Mouse (Mus musculus): ENCODE measurements around the gene Prrt1. TPM values are rescaled to one million over a fixed set of nuclear protein-coding genes. Genes with fewer than 3 reads are reported as not detected.
A peak's percentile ranks its signal among the peaks of the same experiment; 100 is the strongest.

Gene Prrt1
- 1.8 and 2.4 TPM in 2 replicates for polyA plus RNA-seq (2014; fragmentation: Nextera tagmentation; extraction: Ambion mirVana)

- H3K4me3 ChIP-seq (ENCODE audit: low read depth, low read length) = peak within 1 kb of the TSS; percentile 23
- peaks cover 26% of the 10 kb centered on the region for H3K27me3 ChIP-seq (ENCODE audit: control insufficient read depth, insufficient read depth, low read length)
- H3K9me3 ChIP-seq (ENCODE audit: control insufficient read depth, low read length) = no peaks in the 10 kb centered on the region
- H3K4me1 ChIP-seq (ENCODE audit: control insufficient read depth, insufficient read depth, low read length) = peaks cover 47% of the 10 kb centered on the region
- no peak within 1 kb of the TSS for H3K27ac ChIP-seq (ENCODE audit: low read depth, low read length)
- peak within 1 kb of the TSS; percentile 38; the same call in 1 of the 2 replicates for H3K9ac ChIP-seq (ENCODE audit: low read length)
- ATAC-seq (ENCODE audit: low FRiP score) (peak; percentile 39), DNase-seq (ENCODE audit: low spot score, missing footprints) (peak; percentile 89)
- no peaks in the 10 kb centered on the region for H3K36me3 ChIP-seq (ENCODE audit: control insufficient read depth, insufficient read depth, low read length)
- peak within 1 kb of the TSS; percentile 73 for H3K4me2 ChIP-seq
- WGBS = under 1% methylated on average over 16 of the region's 16 CpGs
Measured at GRCm38 (mm10) chr17:34629221-34629751, at the start of gene Prrt1. TSS of gene Prrt1 (plus strand) at chr17:34629533.

GRCm38 (mm10) chr17:34582528-34582927 is 46.8 kb upstream of the Prrt1 start:
- H3K4me1 ChIP-seq (ENCODE audit: control insufficient read depth, insufficient read depth, low read length) = peaks cover 10% of the 10 kb centered on the region
- no peaks in the 10 kb centered on the region; the same call in 1 of the 2 replicates for H3K36me3 ChIP-seq (ENCODE audit: control insufficient read depth, insufficient read depth, low read length)
- DNase-seq (ENCODE audit: low spot score, missing footprints) = no peak
- 85% methylated on average over 12 of the region's 12 CpGs for WGBS
- no peak for ATAC-seq (ENCODE audit: low FRiP score)
- H3K9ac ChIP-seq (ENCODE audit: low read length) = 0 out of 2 replicates have a peak overlapping the region, but pooled peaks have one; percentile 33
- H3K27ac ChIP-seq (ENCODE audit: low read depth, low read length) = no peak overlapping the region
- H3K9me3 ChIP-seq (ENCODE audit: control insufficient read depth, low read length) = no peaks in the 10 kb centered on the region
- no peaks in the 10 kb centered on the region for H3K27me3 ChIP-seq (ENCODE audit: control insufficient read depth, insufficient read depth, low read length)
- H3K4me2 ChIP-seq = no peak overlapping the region
- no peak overlapping the region for H3K4me3 ChIP-seq (ENCODE audit: low read depth, low read length)

- H3K4me1 ChIP-seq (ENCODE audit: control insufficient read depth, insufficient read depth, low read length) = peaks cover 13% of the 10 kb centered on the region
- H3K36me3 ChIP-seq (ENCODE audit: control insufficient read depth, insufficient read depth, low read length) = no peaks in the 10 kb centered on the region; the same call in 1 of the 2 replicates
- no peak for DNase-seq (ENCODE audit: low spot score, missing footprints)
- no peak overlapping the region for H3K4me3 ChIP-seq (ENCODE audit: low read depth, low read length)
- no peak overlapping the region for H3K9ac ChIP-seq (ENCODE audit: low read length)
- no peak overlapping the region for H3K4me2 ChIP-seq
- ATAC-seq (ENCODE audit: low FRiP score) = no peak
- no peak overlapping the region for H3K27ac ChIP-seq (ENCODE audit: low read depth, low read length)
- H3K9me3 ChIP-seq (ENCODE audit: control insufficient read depth, low read length) = no peaks in the 10 kb centered on the region
- WGBS = 56% methylated on average over 7 of the region's 7 CpGs
- H3K27me3 ChIP-seq (ENCODE audit: control insufficient read depth, insufficient read depth, low read length) = no peaks in the 10 kb centered on the region
Measured at GRCm38 (mm10) chr17:34583397-34583796, 45.9 kb upstream of the Prrt1 start.

- Histone ChIP-seq H3K4me2 (no peak overlapping the region), H3K27ac (ENCODE audit: low read depth, low read length) (no peak overlapping the region), H3K4me3 (ENCODE audit: low read depth, low read length) (no peak overlapping the region), H3K36me3 (ENCODE audit: control insufficient read depth, insufficient read depth, low read length) (no peaks in the 10 kb centered on the region; the same call in 1 of the 2 replicates), H3K27me3 (ENCODE audit: control insufficient read depth, insufficient read depth, low read length) (no peaks in the 10 kb centered on the region), H3K9ac (ENCODE audit: low read length) (no peak overlapping the region), H3K9me3 (ENCODE audit: control insufficient read depth, low read length) (no peaks in the 10 kb centered on the region), H3K4me1 (ENCODE audit: control insufficient read depth, insufficient read depth, low read length) (peaks cover 17% of the 10 kb centered on the region)
- no peak for DNase-seq (ENCODE audit: low spot score, missing footprints)
- 78% methylated on average over 8 of the region's 8 CpGs for WGBS
- no peak for ATAC-seq (ENCODE audit: low FRiP score)
Measured at GRCm38 (mm10) chr17:34583819-34584218, 45.5 kb upstream of the Prrt1 start.

- no peaks in the 10 kb centered on the region; the same call in 1 of the 2 replicates for H3K36me3 ChIP-seq (ENCODE audit: control insufficient read depth, insufficient read depth, low read length)
- no peaks in the 10 kb centered on the region for H3K27me3 ChIP-seq (ENCODE audit: control insufficient read depth, insufficient read depth, low read length)
- ATAC-seq (ENCODE audit: low FRiP score) = no peak
- H3K9ac ChIP-seq (ENCODE audit: low read length) = no peak overlapping the region
- no peak overlapping the region for H3K27ac ChIP-seq (ENCODE audit: low read depth, low read length)
- DNase-seq (ENCODE audit: low spot score, missing footprints) = no peak
- H3K4me2 ChIP-seq = no peak overlapping the region
- H3K4me3 ChIP-seq (ENCODE audit: low read depth, low read length) = no peak overlapping the region
- 89% methylated on average over 8 of the region's 8 CpGs for WGBS
- no peaks in the 10 kb centered on the region for H3K9me3 ChIP-seq (ENCODE audit: control insufficient read depth, low read length)
- peaks cover 30% of the 10 kb centered on the region for H3K4me1 ChIP-seq (ENCODE audit: control insufficient read depth, insufficient read depth, low read length)
Measured at GRCm38 (mm10) chr17:34585121-34585520, 44.2 kb upstream of the Prrt1 start.

GRCm38 (mm10) chr17:34585877-34586771 is 43.2 kb upstream of the Prrt1 start:
- Histone ChIP-seq H3K36me3 (ENCODE audit: control insufficient read depth, insufficient read depth, low read length) (no peaks in the 10 kb centered on the region; the same call in 1 of the 2 replicates), H3K27me3 (ENCODE audit: control insufficient read depth, insufficient read depth, low read length) (no peaks in the 10 kb centered on the region), H3K4me2 (peak overlapping the region; percentile 90), H3K9ac (ENCODE audit: low read length) (peak overlapping the region; percentile 79), H3K4me3 (ENCODE audit: low read depth, low read length) (peak overlapping the region; percentile 45), H3K27ac (ENCODE audit: low read depth, low read length) (peak overlapping the region; percentile 99), H3K4me1 (ENCODE audit: control insufficient read depth, insufficient read depth, low read length) (peaks cover 39% of the 10 kb centered on the region), H3K9me3 (ENCODE audit: control insufficient read depth, low read length) (no peaks in the 10 kb centered on the region)
- DNase-seq (ENCODE audit: low spot score, missing footprints) = peak; percentile 96
- 16% methylated on average over 32 of the region's 32 CpGs for WGBS
- ATAC-seq (ENCODE audit: low FRiP score) = peak; percentile 34

GRCm38 (mm10) chr17:34586796-34587422 is 42.4 kb upstream of the Prrt1 start:
- Histone ChIP-seq H3K4me1 (ENCODE audit: control insufficient read depth, insufficient read depth, low read length) (peaks cover 45% of the 10 kb centered on the region), H3K27ac (ENCODE audit: low read depth, low read length) (peak overlapping the region; percentile 99), H3K9me3 (ENCODE audit: control insufficient read depth, low read length) (no peaks in the 10 kb centered on the region), H3K4me3 (ENCODE audit: low read depth, low read length) (peak overlapping the region; percentile 45), H3K9ac (ENCODE audit: low read length) (peak overlapping the region; percentile 79), H3K36me3 (ENCODE audit: control insufficient read depth, insufficient read depth, low read length) (no peaks in the 10 kb centered on the region; the same call in 1 of the 2 replicates), H3K4me2 (peak overlapping the region; percentile 90), H3K27me3 (ENCODE audit: control insufficient read depth, insufficient read depth, low read length) (no peaks in the 10 kb centered on the region)
- DNase-seq (ENCODE audit: low spot score, missing footprints) = peak; percentile 99
- WGBS = under 1% methylated on average over 38 of the region's 38 CpGs
- peak; percentile 82 for ATAC-seq (ENCODE audit: low FRiP score)

- WGBS = under 1% methylated on average over 47 of the region's 50 CpGs
- no peaks in the 10 kb centered on the region for H3K27me3 ChIP-seq (ENCODE audit: control insufficient read depth, insufficient read depth, low read length)
- H3K27ac ChIP-seq (ENCODE audit: low read depth, low read length) = peak overlapping the region; percentile 99
- DNase-seq (ENCODE audit: low spot score, missing footprints) (peak; percentile 100), ATAC-seq (ENCODE audit: low FRiP score) (peak; percentile 83)
- H3K9me3 ChIP-seq (ENCODE audit: control insufficient read depth, low read length) = no peaks in the 10 kb centered on the region
- no peaks in the 10 kb centered on the region; the same call in 1 of the 2 replicates for H3K36me3 ChIP-seq (ENCODE audit: control insufficient read depth, insufficient read depth, low read length)
- H3K9ac ChIP-seq (ENCODE audit: low read length) = peak overlapping the region; percentile 79
- peaks cover 45% of the 10 kb centered on the region for H3K4me1 ChIP-seq (ENCODE audit: control insufficient read depth, insufficient read depth, low read length)
- peak overlapping the region; percentile 90 for H3K4me2 ChIP-seq
- peak overlapping the region; percentile 45 for H3K4me3 ChIP-seq (ENCODE audit: low read depth, low read length)
Measured at GRCm38 (mm10) chr17:34587423-34587811, 41.9 kb upstream of the Prrt1 start.

Measured in midbrain, embryonic 11.5 days (tissue).